In the genomic region with DNA sequence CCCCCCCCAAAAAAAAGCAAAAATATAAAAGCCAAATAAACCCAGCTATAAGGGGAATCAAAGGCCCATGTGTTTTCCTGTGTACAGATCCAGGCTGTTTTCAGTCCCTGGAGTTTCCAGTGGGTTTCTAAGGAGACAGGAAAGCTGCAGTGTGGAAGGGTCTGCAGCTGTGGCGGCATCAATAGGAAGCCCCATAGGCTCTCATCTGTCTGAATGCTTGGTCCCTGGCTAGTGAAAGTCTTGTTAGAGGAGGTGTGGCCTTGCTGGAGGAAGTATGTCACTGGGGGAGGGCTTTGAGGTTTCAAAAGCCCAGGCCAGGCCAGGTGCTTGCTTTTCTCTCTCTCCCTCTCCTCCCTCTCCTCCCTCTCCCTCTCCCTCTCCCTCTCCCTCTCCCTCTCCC, we compare ENCODE assay signal across 24 mouse cellular contexts. TPM values are rescaled to one million over a fixed set of nuclear protein-coding genes. Genes with fewer than 3 reads are reported as not detected.
DNase-seq lines count a peak whose midpoint lies in the region; TF ChIP-seq lines count a peak whose summit lies in the region.
"Had no signal": no experiment of that assay in that cellular context is flagged by ENCODE, and none has a peak within 500 bp of the region (broad histone marks: within the 10 kb centered on the region; RNA-seq: fewer than 3 reads in every experiment).

No protein-coding gene starts in this region.

- no peak overlapping the region for H3K4me3 ChIP-seq in heart, embryonic 10.5 days
- H3K4me3 ChIP-seq in CH12.LX (replicated peaks in 1 of 3; ENCODE audit: low read depth in 2 of 3, low read length in 2 of 3, poor library complexity in 1 of 3), result no peak overlapping the region
- H3K4me3 ChIP-seq: heart, adult 2 months; kidney, embryonic 15.5 days; limb, embryonic 13.5 days; liver, embryonic 13.5 days; megakaryocyte, embryonic 14.5 days; midbrain, embryonic 13.5 days; myocyte; neural tube, embryonic 13.5 days had no signal

- no peaks in the 10 kb centered on the region for H3K27me3 ChIP-seq in heart, embryonic 10.5 days (ENCODE audit: insufficient read depth, poor library complexity, severe bottlenecking)
- no peaks in the 10 kb centered on the region for H3K27me3 ChIP-seq in CH12.LX (replicated peaks)
- H3K27me3 ChIP-seq: kidney, embryonic 15.5 days; limb, embryonic 13.5 days; liver, embryonic 13.5 days; midbrain, embryonic 13.5 days; neural tube, embryonic 13.5 days had no signal

- 85% methylated on average over 1 of the region's 1 CpGs for WGBS in heart, embryonic 10.5 days

- no peak overlapping the region for H3K27ac ChIP-seq in heart, embryonic 10.5 days
- no peak overlapping the region for H3K27ac ChIP-seq in CH12.LX (ENCODE audit: insufficient read depth, low read depth)
- H3K27ac ChIP-seq: heart, adult 2 months; kidney, embryonic 15.5 days; limb, embryonic 13.5 days; liver, embryonic 13.5 days; midbrain, embryonic 13.5 days; neural tube, embryonic 13.5 days had no signal

- TF ChIP-seq CTCF in CH12.LX (conservative IDR thresholded peaks at IDR 0.05 in 1 of 2, IDR thresholded peaks at IDR 0.05 in 1 of 2; ENCODE audit: low read depth in 2 of 2, low read length in 2 of 2), result no peak
- no peak for TF ChIP-seq CTCF in brain, embryonic 14.5 days (IDR thresholded peaks at IDR 0.05; ENCODE audit: borderline replicate concordance, extremely low read depth, insufficient read depth, insufficient read length)

- no peak overlapping the region for H3K4me2 ChIP-seq in CH12.LX (ENCODE audit: insufficient read depth, low read depth, poor library complexity, severe bottlenecking)
- H3K4me2 ChIP-seq: kidney, embryonic 15.5 days; limb, embryonic 13.5 days; liver, embryonic 13.5 days; midbrain, embryonic 13.5 days; neural tube, embryonic 13.5 days had no signal

- H3K9me3 ChIP-seq in heart, embryonic 10.5 days, result no peaks in the 10 kb centered on the region
- H3K9me3 ChIP-seq in CH12.LX (replicated peaks; ENCODE audit: low read length), result no peaks in the 10 kb centered on the region
- H3K9me3 ChIP-seq: kidney, embryonic 15.5 days; liver, embryonic 13.5 days; midbrain, embryonic 13.5 days; neural tube, embryonic 13.5 days had no signal

- H3K9ac ChIP-seq in CH12.LX (ENCODE audit: insufficient read depth, low read depth), result no peak overlapping the region
- H3K9ac ChIP-seq: kidney, embryonic 15.5 days; limb, embryonic 13.5 days; liver, embryonic 13.5 days; midbrain, embryonic 13.5 days; neural tube, embryonic 13.5 days had no signal

- TF ChIP-seq EP300 in CH12.LX (IDR thresholded peaks at IDR 0.05; ENCODE audit: low read length), result no peak

- dilution Hi-C loops in CH12.LX (cut with MboI; ENCODE audit: extremely low pct_ligation_motif_present, extremely low pct_unique_long_range_greater_than_20kb, low sequenced_read_pairs), result no loop called here

- TF ChIP-seq POLR2A in CH12.LX (IDR thresholded peaks at IDR 0.05; ENCODE audit: low read depth, low read length), result no peak
- TF ChIP-seq POLR2A in brain, embryonic 14.5 days (IDR thresholded peaks at IDR 0.05; ENCODE audit: borderline replicate concordance, extremely low read depth, insufficient read depth, insufficient read length, poor library complexity, severe bottlenecking), result no peak

- TF ChIP-seq RAD21 in CH12.LX (IDR thresholded peaks at IDR 0.05; ENCODE audit: low read depth, low read length), result no peak

- H3K79me2 ChIP-seq in CH12.LX (replicated peaks; ENCODE audit: control insufficient read depth, extremely low read depth, insufficient read depth, poor library complexity, severe bottlenecking), result no peaks in the 10 kb centered on the region

- in situ Hi-C loops in CH12.LX (cut with MboI; ENCODE audit: low pct_ligation_motif_present, low pct_unique_long_range_greater_than_20kb, low sequenced_read_pairs), result loop anchor here (10.0 to 25.0 kb wide), 2 partner anchors 59 to 471 kb away; partner anchors contain the start of genes Sept10, Sh3rf3 and Sowahc

- H3K4me1 ChIP-seq in heart, embryonic 10.5 days, result peaks cover 11% of the 10 kb centered on the region
- H3K4me1 ChIP-seq in CH12.LX (ENCODE audit: control insufficient read depth in 1 of 2, insufficient read depth in 2 of 2), result peaks cover 0 to 7% of the 10 kb centered on the region in 2 experiments; a peak in 1 of 4 replicates
- H3K4me1 ChIP-seq: midbrain, embryonic 13.5 days; neural tube, embryonic 13.5 days had no signal

- no peaks in the 10 kb centered on the region for H3K36me3 ChIP-seq in heart, embryonic 10.5 days
- no peaks in the 10 kb centered on the region for H3K36me3 ChIP-seq in CH12.LX (replicated peaks in 1 of 2; ENCODE audit: control insufficient read depth in 1 of 2, insufficient read depth in 1 of 2, low read length in 1 of 2)
- H3K36me3 ChIP-seq: kidney, embryonic 15.5 days; limb, embryonic 13.5 days; liver, embryonic 13.5 days; midbrain, embryonic 13.5 days; neural tube, embryonic 13.5 days had no signal

- peak; percentile 21 for DNase-seq in heart, adult 11 months
- DNase-seq in heart, embryonic 10.5 days (ENCODE audit: low spot score), result no peak
- DNase-seq in 416B (ENCODE audit: low read depth) (peak; percentile 37), CH12.LX (ENCODE audit: extremely low read depth) (peak; percentile 27), liver (no peak)
- peak; percentile 53 for DNase-seq in brain, embryonic 14.5 days (ENCODE audit: low read depth)
- no peak for DNase-seq in thymus, postnatal 10 days (ENCODE audit: low spot score in 2 of 2)
- no peak for DNase-seq in ovary, adult 18-20 months (ENCODE audit: low spot score)
- DNase-seq: adrenal gland, adult 2 months; cerebellum, adult 18-20 months; cerebellum, postnatal 25 days; heart, adult 2 months; kidney, postnatal 36 days; layer of hippocampus, postnatal 36 days; liver, embryonic 13.5 days; lung, adult 2 months; lung, postnatal 14 days; thymus, postnatal 14 days had no signal

TF ChIP-seq in CH12.LX, 34 proteins besides CTCF, POLR2A, EP300 and RAD21:
- TF ChIP-seq PAX5 (IDR thresholded peaks at IDR 0.05; ENCODE audit: low read length), result no peak
- no peak for TF ChIP-seq MAZ (IDR thresholded peaks at IDR 0.05; ENCODE audit: low read depth, low read length)
- TF ChIP-seq POLR2AphosphoS2 (IDR thresholded peaks at IDR 0.05; ENCODE audit: low read depth, low read length), result no peak
- no peak for TF ChIP-seq KAT2A (IDR thresholded peaks at IDR 0.05; ENCODE audit: insufficient replicate concordance, low read length)
- TF ChIP-seq IRF4 (IDR thresholded peaks at IDR 0.05; ENCODE audit: low read depth, low read length), result no peak
- no peak for TF ChIP-seq CHD2 (IDR thresholded peaks at IDR 0.05; ENCODE audit: low read length)
- TF ChIP-seq MXI1 (IDR thresholded peaks at IDR 0.05; ENCODE audit: low read depth, low read length), result no peak
- no peak for TF ChIP-seq RCOR1 (conservative IDR thresholded peaks at IDR 0.05; ENCODE audit: low read depth, low read length)
- no peak for TF ChIP-seq MAFK (IDR thresholded peaks at IDR 0.05; ENCODE audit: insufficient replicate concordance, low read length)
- no peak for TF ChIP-seq HCFC1 (IDR thresholded peaks at IDR 0.05; ENCODE audit: low read depth, low read length)

RNA-seq across cellular contexts. Expression of gene P4ha1, which starts 39.3 kb away (rescaled TPM):
- 55.0 and 66.4 TPM in 2 replicates for polyA plus RNA-seq in heart, embryonic 10.5 days (2016; fragmentation: Nextera tagmentation; extraction: Ambion mirVana)
- total RNA-seq in CH12.LX (2012; rRNA removed) (52.0 and 87.2 TPM in 2 replicates), CH12.LX (2014; rRNA removed) (138 and 141 TPM in 2 replicates)
- 38.4 and 39.9 TPM in 2 replicates for polyA plus RNA-seq in CH12.LX (2012; ENCODE audit: insufficient read length, low read depth)
- 16.0 and 21.0 TPM in 2 replicates for polyA plus RNA-seq in brain, embryonic 14.5 days (2012; rRNA removed)

Comparison
In these comparisons a context has a peak if more than half of its experiments do, and no peak if none do; other contexts are left out.
1. DNase-seq: peak in heart, adult 11 months (single experiment), 416B (single experiment), CH12.LX (single experiment) and brain, embryonic 14.5 days (single experiment); none in heart, embryonic 10.5 days (single experiment), thymus, postnatal 10 days (0 of 2), ovary, adult 18-20 months (single experiment) and liver (single experiment).